Mouse (Mus musculus) C3H10T1/2 (cell line): Measurements from ENCODE around the gene Rabepk. TPM values are rescaled to one million over a fixed set of nuclear protein-coding genes. Genes with fewer than 3 reads are reported as not detected.

ENCODE experiments used
- polyA plus RNA-seq, 2 experiments: library from polyadenylated mRNA; unstranded; fragments of >200 nt; fragmentation: generic; extraction: Trizol; gene quantifications; one replicate each; pipeline ENCODE4 v1.2.1; 2012; ENCODE audit warnings: missing spikeins in 2 of 2

The Rabepk gene
- 10 to 100 TPM; 38.2 to 42.3 TPM for polyA plus RNA-seq

DNA sequence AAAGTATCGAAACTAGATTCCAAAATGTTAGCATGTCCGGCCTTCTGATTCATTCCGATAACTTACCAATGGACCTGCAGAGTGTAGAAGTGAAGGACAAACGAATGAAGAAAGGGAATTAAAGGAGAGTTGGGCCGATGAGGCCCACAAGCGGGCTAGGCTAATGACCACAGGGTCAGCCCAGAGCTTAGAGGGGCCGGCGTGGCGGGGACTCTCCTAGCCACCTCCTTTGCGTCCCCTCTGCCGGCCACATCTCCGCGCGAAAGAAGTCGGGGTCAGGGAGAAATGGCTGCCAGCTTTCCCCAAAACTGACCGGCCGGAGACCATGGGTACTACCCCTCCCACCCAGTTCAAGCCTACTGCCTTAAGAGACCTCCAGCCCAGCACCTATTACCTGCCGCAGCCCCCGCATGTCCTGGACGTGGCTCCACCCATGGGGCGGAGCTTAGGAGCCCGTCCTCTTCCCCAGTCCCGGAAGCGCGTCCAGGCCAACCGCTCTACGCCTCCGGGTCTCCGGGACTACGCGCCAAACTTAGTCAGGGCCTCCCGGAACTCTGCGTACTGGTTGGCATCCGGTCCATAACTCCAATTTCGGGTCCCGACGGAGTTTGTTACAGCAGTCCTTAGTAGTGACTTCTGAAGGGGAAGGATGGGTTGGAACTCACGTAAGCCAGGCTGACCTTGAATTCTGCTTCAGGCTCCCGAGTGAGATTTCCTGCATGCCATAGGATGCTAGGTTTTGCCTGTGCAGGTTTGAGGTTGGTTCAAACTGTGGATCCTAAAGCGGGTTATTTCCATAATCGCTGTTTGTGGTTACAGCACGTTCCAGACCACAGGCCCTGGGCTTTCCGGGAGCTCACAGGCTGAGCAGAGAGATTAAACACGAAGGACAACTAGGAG, at the start of gene Rabepk:
Gene Rabepk, minus strand, starts transcription at position 556 of the 900 bp plus-strand sequence.

DNA sequence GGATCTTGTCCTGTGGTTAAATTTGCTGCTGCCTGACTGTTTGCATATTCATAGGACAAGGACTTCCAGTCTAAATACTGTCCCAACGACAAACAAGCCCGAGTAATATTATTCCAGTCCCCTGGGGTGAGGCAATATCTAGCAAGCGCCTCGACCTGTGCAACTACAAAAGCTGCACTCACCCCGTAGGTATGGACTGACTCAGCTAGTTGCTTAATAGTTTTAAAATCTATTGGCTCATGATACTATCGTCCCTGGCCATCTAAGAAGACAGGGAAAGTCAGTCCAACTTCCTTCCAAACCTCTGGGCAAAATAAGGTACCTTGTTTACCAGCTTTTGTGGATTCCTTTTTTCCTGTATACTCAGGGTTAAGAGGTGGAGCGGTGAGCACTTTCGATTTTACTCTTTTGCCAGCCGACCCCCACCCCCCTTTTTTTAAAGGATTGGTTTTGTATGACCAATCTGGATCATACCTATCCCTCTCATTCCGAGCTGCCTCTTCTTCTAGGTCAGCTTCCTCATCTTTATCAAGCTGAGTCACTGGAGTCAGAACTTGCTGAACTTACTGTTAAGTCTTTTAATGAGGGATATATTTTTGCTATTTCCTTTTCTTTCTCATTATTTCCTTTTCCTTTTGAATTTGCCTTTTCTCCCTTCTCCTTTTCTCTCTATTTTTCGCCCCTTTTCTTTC, 33.2 kb upstream of the Rabepk start, which contains the start of gene Gm34653:
Gene Gm34653, plus strand, starts transcription at position 242 of the 692 bp plus-strand sequence.

DNA sequence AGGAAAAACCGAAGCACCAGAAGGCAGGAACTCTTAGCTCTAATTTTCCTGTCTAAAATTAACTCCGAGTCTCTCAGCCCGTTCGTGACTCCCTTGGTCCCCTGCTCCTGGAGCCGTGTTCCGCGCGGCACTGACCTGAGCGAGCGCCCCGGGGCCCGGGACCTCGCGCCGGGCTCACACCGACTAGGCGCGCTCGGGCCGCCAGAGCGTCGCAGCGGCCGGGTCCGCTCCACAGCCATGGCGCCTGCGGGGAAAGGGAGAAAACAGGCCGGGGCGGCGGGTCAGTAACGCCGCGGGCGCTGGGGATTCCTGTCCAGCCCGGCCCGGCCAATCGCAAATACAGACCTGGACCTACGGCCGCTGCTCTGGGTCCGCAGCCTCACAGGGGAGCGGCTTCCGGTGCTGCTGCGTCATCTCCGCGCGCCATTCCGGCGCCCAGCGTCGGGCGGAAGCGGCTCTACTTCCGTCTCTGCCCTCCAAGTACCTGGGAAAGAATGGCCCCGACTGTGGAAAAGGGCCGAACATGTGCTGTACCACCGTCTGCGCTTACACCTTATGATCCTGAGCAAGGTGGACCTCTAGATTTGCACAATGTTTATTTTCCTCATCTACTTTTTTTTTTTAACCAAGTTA, 26.2 kb upstream of the Rabepk start, which contains the start of gene Fbxw2:
Gene Fbxw2, minus strand, starts transcription at position 485 of the 633 bp plus-strand sequence.

DNA sequence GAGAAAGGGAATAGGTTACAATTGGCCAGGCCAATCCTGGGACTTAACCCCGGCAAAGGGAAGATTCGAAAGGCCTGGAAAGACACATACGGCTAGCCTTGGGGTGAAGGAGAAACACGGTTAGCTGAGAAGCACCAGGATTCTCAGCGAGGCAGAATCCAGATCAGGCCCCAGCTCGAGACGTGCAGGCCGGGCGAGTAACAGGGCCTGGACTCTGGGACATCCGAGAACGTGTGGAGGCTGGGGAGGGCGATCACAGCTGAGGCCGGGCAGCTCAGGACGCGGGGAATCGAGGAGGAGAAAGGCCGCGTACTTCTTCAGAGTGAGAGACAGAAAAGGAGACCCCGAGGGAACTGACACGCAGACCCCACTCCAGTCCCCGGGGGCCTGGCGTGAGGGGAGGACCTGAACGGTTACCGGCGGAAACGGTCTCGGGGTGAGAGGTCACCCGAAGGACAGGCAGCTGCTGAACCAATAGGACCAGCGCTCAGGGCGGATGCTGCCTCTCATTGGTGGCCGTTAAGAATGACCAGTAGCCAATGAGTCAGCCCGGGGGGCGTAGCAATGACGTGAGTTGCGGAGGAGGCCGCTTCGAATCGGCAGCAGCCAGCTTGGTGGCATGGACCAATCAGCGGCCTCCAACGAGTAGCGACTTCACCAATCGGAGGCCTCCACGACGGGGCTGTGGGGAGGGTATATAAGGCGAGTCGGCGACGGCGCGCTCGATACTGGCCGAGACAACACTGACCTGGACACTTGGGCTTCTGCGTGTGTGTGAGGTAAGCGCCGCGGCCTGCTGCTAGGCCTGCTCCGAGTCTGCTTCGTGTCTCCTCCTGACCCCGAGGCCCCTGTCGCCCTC, 28.1 kb downstream of the Rabepk start, which contains the start of gene Hspa5:
Gene Hspa5, plus strand, starts transcription at position 603 of the 859 bp plus-strand sequence.

DNA sequence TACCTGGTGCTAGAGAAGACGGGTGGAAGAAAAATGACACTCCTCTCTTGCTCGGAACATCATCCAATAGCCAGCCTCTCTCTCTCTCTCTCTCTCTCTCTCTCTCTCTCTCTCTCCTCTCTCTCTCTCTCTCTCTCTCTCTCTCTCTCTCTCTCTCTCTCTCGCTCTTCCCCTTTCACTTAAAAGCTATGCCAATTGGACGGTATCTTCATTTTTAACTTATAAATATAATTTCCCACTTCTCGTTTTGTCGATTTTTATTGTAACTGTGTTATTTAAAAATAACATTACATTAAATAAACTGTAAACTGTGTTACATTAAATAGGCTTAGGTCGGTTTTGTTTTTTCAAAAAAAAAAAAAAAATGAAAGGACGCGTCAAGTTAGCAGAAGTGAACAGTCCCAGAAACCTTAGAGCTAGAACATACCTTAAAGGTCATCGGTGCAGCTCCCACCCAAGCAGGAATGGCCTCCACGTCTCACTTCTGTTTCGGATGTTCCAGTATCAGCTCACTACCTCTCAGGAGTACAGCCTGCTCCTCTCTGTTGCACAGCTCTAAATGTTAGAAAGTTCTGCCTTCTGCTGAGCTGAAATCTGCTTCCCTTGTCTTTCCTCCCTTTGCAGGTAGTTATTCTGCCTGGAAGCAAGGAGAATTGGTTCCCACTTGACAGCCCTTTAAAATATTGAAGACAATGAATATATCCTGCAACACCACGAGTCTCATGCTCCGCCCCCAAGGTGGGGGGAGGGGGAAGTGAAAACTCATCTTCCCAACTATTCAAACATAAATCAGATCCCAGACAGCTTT, 45.0 kb downstream of the Rabepk start, which contains the start of gene Gapvd1:
Gene Gapvd1, minus strand, starts transcription at position 682 of the 808 bp plus-strand sequence.

Other genes starting within 250 kb of the Rabepk start
- 10 to 100 TPM in 1 of 2 experiments, 1 to 10 TPM in 1; 3.4 to 20.4 TPM for gene Gapvd1, start 44.7 kb downstream of the Rabepk start, polyA plus RNA-seq
- 100 to 1,000 TPM in 1 of 2 experiments, 10 to 100 TPM in 1; 22.3 to 265 TPM for gene Hspa5, start 27.9 kb downstream of the Rabepk start, polyA plus RNA-seq
- gene Fbxw2, start 26.4 kb upstream of the Rabepk start, polyA plus RNA-seq: 10 to 100 TPM; 20.4 to 58.5 TPM
- gene Gm34653, start 33.1 kb upstream of the Rabepk start, polyA plus RNA-seq: under 1 TPM in 1 of 2 experiments, not detected in 1; 0.02 TPM
- under 1 TPM in 1 of 2 experiments, not detected in 1; 0.04 TPM for gene Cutal, start 74.5 kb upstream of the Rabepk start, polyA plus RNA-seq
- gene Psmd5, start 75.1 kb upstream of the Rabepk start, polyA plus RNA-seq: 10 to 100 TPM; 18.3 to 29.6 TPM
- gene Phf19, start 114.1 kb upstream of the Rabepk start, polyA plus RNA-seq: 10 to 100 TPM; 14.3 to 15.9 TPM
- gene Traf1, start 161.9 kb upstream of the Rabepk start, polyA plus RNA-seq: 10 to 100 TPM in 1 of 2 experiments, 1 to 10 TPM in 1; 5.4 to 12.1 TPM